13 mouse cellular contexts compared by ENCODE assay signal in genomic region chr13:5866532-5866931, GRCm38 (mm10). TPM values are rescaled to one million over a fixed set of nuclear protein-coding genes. Genes with fewer than 3 reads are reported as not detected.
DNase-seq lines count a peak whose midpoint lies in the region; ATAC-seq and TF ChIP-seq lines count a peak whose summit lies in the region.
"Had no signal": no experiment of that assay in that cellular context is flagged by ENCODE, and none has a peak within 500 bp of the region (broad histone marks: within the 10 kb centered on the region; RNA-seq: fewer than 3 reads in every experiment).

No protein-coding gene starts in this region.

- DNase-seq in heart, adult 11 months, result peak; percentile 91
- DNase-seq in layer of hippocampus, adult 2 months (ENCODE audit: low spot score in 2 of 2), result no peak
- DNase-seq in layer of hippocampus, postnatal 10 days (ENCODE audit: low spot score in 2 of 2), result no peak
- DNase-seq in midbrain, postnatal 0 days (ENCODE audit: low spot score), result no peak
- no peak for DNase-seq in gastrocnemius, postnatal 4 days (ENCODE audit: low spot score in 2 of 2)
- DNase-seq in left cerebral cortex, adult 8-10 months (ENCODE audit: low spot score in 2 of 2), result no peak
- DNase-seq: cerebellum, adult 18-20 months; kidney, postnatal 10 days; lung, postnatal 36 days; right cerebral cortex, postnatal 4 days had no signal

- TF ChIP-seq POLR2A in embryonic fibroblast, embryonic 13.5 days (IDR thresholded peaks at IDR 0.05; ENCODE audit: low read depth, low read length), result no peak; the same call in 1 of the 2 replicates

- peaks cover 51% of the 10 kb centered on the region for H3K4me1 ChIP-seq in heart, embryonic 12.5 days (replicated peaks)
- H3K4me1 ChIP-seq in embryonic fibroblast, embryonic 13.5 days (ENCODE audit: control insufficient read depth, insufficient read depth, low read length), result peaks cover 20% of the 10 kb centered on the region
- peaks cover 17% of the 10 kb centered on the region for H3K4me1 ChIP-seq in midbrain, postnatal 0 days (ENCODE audit: insufficient read depth, low read length)

- H3K27me3 ChIP-seq in heart, embryonic 12.5 days (replicated peaks), result no peaks in the 10 kb centered on the region
- no peaks in the 10 kb centered on the region for H3K27me3 ChIP-seq in midbrain, postnatal 0 days (ENCODE audit: insufficient read depth, low read length)
- H3K27me3 ChIP-seq: limb, embryonic 12.5 days had no signal

- H3K4me3 ChIP-seq in heart, embryonic 12.5 days, result no peak overlapping the region
- H3K4me3 ChIP-seq in layer of hippocampus, adult 2 months, result no peak overlapping the region; the same call in 1 of the 2 replicates
- H3K4me3 ChIP-seq in embryonic fibroblast, embryonic 13.5 days (ENCODE audit: insufficient read depth, low read length), result peak overlapping the region; percentile 91
- H3K4me3 ChIP-seq in midbrain, postnatal 0 days (ENCODE audit: low read depth, low read length), result peak overlapping the region; percentile 83; the same call in 1 of the 2 replicates
- H3K4me3 ChIP-seq: limb, embryonic 12.5 days had no signal

- 85% methylated on average over 5 of the region's 5 CpGs for WGBS in heart, embryonic 12.5 days
- 86% methylated on average over 5 of the region's 5 CpGs for WGBS in midbrain, postnatal 0 days

- H3K4me2 ChIP-seq in heart, embryonic 12.5 days, result no peak overlapping the region
- peak overlapping the region; percentile 68; the same call in 1 of the 2 replicates for H3K4me2 ChIP-seq in midbrain, postnatal 0 days (ENCODE audit: low read depth, low read length, poor library complexity, severe bottlenecking)
- H3K4me2 ChIP-seq: limb, embryonic 12.5 days had no signal

- peaks cover 46% of the 10 kb centered on the region for H3K36me3 ChIP-seq in heart, embryonic 12.5 days
- peaks cover 28% of the 10 kb centered on the region for H3K36me3 ChIP-seq in midbrain, postnatal 0 days (ENCODE audit: insufficient read depth, low read length)

- H3K27ac ChIP-seq in heart, embryonic 12.5 days (ENCODE audit: poor library complexity, severe bottlenecking), result no peak overlapping the region
- 0 out of 2 replicates have a peak overlapping the region, but pooled peaks have one; percentile 5 for H3K27ac ChIP-seq in layer of hippocampus, adult 2 months
- peak overlapping the region; percentile 92 for H3K27ac ChIP-seq in embryonic fibroblast, embryonic 13.5 days (ENCODE audit: insufficient read depth, low read length)
- no peak overlapping the region for H3K27ac ChIP-seq in midbrain, postnatal 0 days (ENCODE audit: low read depth, low read length)
- H3K27ac ChIP-seq: limb, embryonic 12.5 days had no signal

- H3K9me3 ChIP-seq in heart, embryonic 12.5 days (replicated peaks), result no peaks in the 10 kb centered on the region
- H3K9me3 ChIP-seq in midbrain, postnatal 0 days (ENCODE audit: low read length), result no peaks in the 10 kb centered on the region
- H3K9me3 ChIP-seq: limb, embryonic 12.5 days had no signal

- no peak for ATAC-seq in heart, embryonic 12.5 days (ENCODE audit: insufficient number of reproducible peaks, low FRiP score)
- ATAC-seq in midbrain, postnatal 0 days (ENCODE audit: low FRiP score), result no peak

- no peak for TF ChIP-seq CTCF in layer of hippocampus, adult 2 months (conservative IDR thresholded peaks at IDR 0.05)
- no peak for TF ChIP-seq CTCF in embryonic fibroblast, embryonic 13.5 days (IDR thresholded peaks at IDR 0.05; ENCODE audit: borderline replicate concordance, insufficient read depth, low read length)
- no peak for TF ChIP-seq CTCF in midbrain, postnatal 0 days (IDR thresholded peaks at IDR 0.05)

- no peak overlapping the region for H3K9ac ChIP-seq in heart, embryonic 12.5 days
- H3K9ac ChIP-seq in midbrain, postnatal 0 days (replicated peaks; ENCODE audit: low read length, poor library complexity, severe bottlenecking), result no peak overlapping the region
- H3K9ac ChIP-seq: limb, embryonic 12.5 days had no signal

RNA-seq across cellular contexts. Expression of gene Klf6, which starts 5.2 kb away (rescaled TPM):
- polyA plus RNA-seq in heart, embryonic 12.5 days (2016; fragmentation: Nextera tagmentation; extraction: Ambion mirVana), result 69.6 and 74.5 TPM in 2 replicates
- total RNA-seq in layer of hippocampus, adult 2 months (2021), result 10 to 100 TPM; 25.0 to 27.3 TPM
- total RNA-seq in layer of hippocampus, postnatal 10 days (2021), result 10 to 100 TPM; 40.9 to 45.4 TPM
- 105 and 134 TPM in 2 replicates for polyA plus RNA-seq in embryonic fibroblast, embryonic 13.5 days (2011; ENCODE audit: insufficient read length, low read depth, missing spikeins)
- 63.9 and 75.1 TPM in 2 replicates for total RNA-seq in midbrain, postnatal 0 days (2014; rRNA removed)
- 153 and 157 TPM in 2 replicates for polyA plus RNA-seq in midbrain, postnatal 0 days (2015; fragmentation: Nextera tagmentation; extraction: Ambion mirVana)
- total RNA-seq in gastrocnemius, postnatal 4 days (2021), result 10 to 100 TPM; 54.2 to 58.3 TPM
- 10 to 100 TPM; 50.2 to 54.2 (median 51.2) TPM for total RNA-seq in left cerebral cortex, adult 8-10 months (2022)

Comparison
In these comparisons a context has a peak if more than half of its experiments do, and no peak if none do; other contexts are left out.
1. H3K27ac ChIP-seq: peak in layer of hippocampus, adult 2 months (single experiment) and embryonic fibroblast, embryonic 13.5 days (single experiment); none in heart, embryonic 12.5 days (single experiment) and midbrain, postnatal 0 days (single experiment).
2. H3K4me3 ChIP-seq: peak in embryonic fibroblast, embryonic 13.5 days (single experiment) and midbrain, postnatal 0 days (single experiment); none in heart, embryonic 12.5 days (single experiment) and layer of hippocampus, adult 2 months (single experiment).